In genomic region chr6:98631269-98631668, GRCm38 (mm10) we compare ENCODE assay signal across 26 mouse cellular contexts.
DNase-seq lines count a peak whose midpoint lies in the region; ATAC-seq and TF ChIP-seq lines count a peak whose summit lies in the region.
"Had no signal": no experiment of that assay in that cellular context is flagged by ENCODE, and none has a peak within 500 bp of the region (broad histone marks: within the 10 kb centered on the region; RNA-seq: fewer than 3 reads in every experiment).

No protein-coding gene starts in this region.

- no peak overlapping the region for H3K4me2 ChIP-seq in heart, embryonic 11.5 days
- H3K4me2 ChIP-seq: forebrain, embryonic 13.5 days; forebrain, embryonic 15.5 days had no signal

- no peak overlapping the region for H3K9ac ChIP-seq in heart, embryonic 11.5 days (ENCODE audit: low read depth, low read length)
- H3K9ac ChIP-seq: embryonic facial prominence, embryonic 13.5 days; embryonic facial prominence, embryonic 15.5 days; forebrain, embryonic 13.5 days; forebrain, embryonic 15.5 days; forebrain, postnatal 0 days had no signal

- no peaks in the 10 kb centered on the region for H3K36me3 ChIP-seq in heart, embryonic 11.5 days (ENCODE audit: control insufficient read depth, insufficient read depth, low read length)
- H3K36me3 ChIP-seq: embryonic facial prominence, embryonic 13.5 days; embryonic facial prominence, embryonic 15.5 days; forebrain, embryonic 15.5 days; G1E had no signal

- H3K27me3 ChIP-seq in heart, embryonic 11.5 days (ENCODE audit: control insufficient read depth, insufficient read depth, low read length), result no peaks in the 10 kb centered on the region
- H3K27me3 ChIP-seq: CH12.LX; embryonic facial prominence, embryonic 15.5 days; forebrain, embryonic 13.5 days; forebrain, embryonic 15.5 days; Patski had no signal

- H3K27ac ChIP-seq in heart, embryonic 11.5 days (ENCODE audit: low read depth, low read length), result no peak overlapping the region
- peak overlapping the region; percentile 83 for H3K27ac ChIP-seq in left cerebral cortex, adult 2 months
- H3K27ac ChIP-seq: embryonic facial prominence, embryonic 13.5 days; embryonic facial prominence, embryonic 15.5 days; forebrain, embryonic 13.5 days; forebrain, embryonic 15.5 days had no signal

- no peak overlapping the region for H3K4me3 ChIP-seq in heart, embryonic 11.5 days (ENCODE audit: low read depth, low read length)
- no peak overlapping the region for H3K4me3 ChIP-seq in left cerebral cortex, adult 2 months
- H3K4me3 ChIP-seq: embryonic facial prominence, embryonic 13.5 days; embryonic facial prominence, embryonic 15.5 days; erythroblast, embryonic 14.5 days; forebrain, embryonic 13.5 days; forebrain, embryonic 15.5 days had no signal

- WGBS in heart, embryonic 11.5 days (ENCODE audit: insufficient replicate concordance), result 61% methylated on average over 8 of the region's 8 CpGs

- 0 out of 2 replicates have a peak, but pooled peaks cover 6% of the 10 kb centered on the region for H3K4me1 ChIP-seq in heart, embryonic 11.5 days (ENCODE audit: control insufficient read depth, insufficient read depth, low read length)
- H3K4me1 ChIP-seq: forebrain, embryonic 13.5 days had no signal

- TF ChIP-seq CTCF in left cerebral cortex, adult 2 months (IDR thresholded peaks at IDR 0.05), result no peak

- no peak for ATAC-seq in CD4-positive, CD25-positive, alpha-beta regulatory T cell, adult 4 months
- no peak for ATAC-seq in heart, embryonic 11.5 days (replicated peaks; ENCODE audit: insufficient number of reproducible peaks, low FRiP score, low TSS enrichment)
- ATAC-seq: activated CD4-positive, CD25-positive, alpha-beta regulatory T cell, adult 4 months; forebrain, embryonic 13.5 days; forebrain, embryonic 15.5 days; forebrain, postnatal 0 days; Patski had no signal

- H3K9me3 ChIP-seq in heart, embryonic 11.5 days (replicated peaks; ENCODE audit: control insufficient read depth, low read length), result no peaks in the 10 kb centered on the region
- H3K9me3 ChIP-seq: embryonic facial prominence, embryonic 13.5 days; embryonic facial prominence, embryonic 15.5 days; forebrain, embryonic 13.5 days; forebrain, embryonic 15.5 days had no signal

- intact Hi-C loops in left cerebral cortex, adult 2 months (cut with DNase I), result loop anchor here (5.0 to 10.0 kb wide), 4 partner anchors 104 to 964 kb away; no protein-coding TSS in a partner anchor

- peak; percentile 23 for DNase-seq in CD4-positive, CD25-positive, alpha-beta regulatory T cell, adult 2 months (ENCODE audit: low read depth, low spot score)
- peak; percentile 58 for DNase-seq in heart, adult 11 months
- no peak for DNase-seq in left cerebral cortex, adult 2 months (ENCODE audit: extremely low spot score in 1 of 2, low spot score in 2 of 2)
- DNase-seq in left cerebral cortex, adult 9 months (ENCODE audit: low spot score in 2 of 2), result no peak
- DNase-seq in thymus, postnatal 4 days, result no peak
- DNase-seq: adrenal gland, adult 8-10 months; adrenal gland, postnatal 14 days; adrenal gland, postnatal 36 days; B cell, adult 2 months; cerebellum, adult 11-12 months; cerebellum, adult 2 months; cerebellum, adult 9-10 months; cerebellum, postnatal 10 days; cerebellum, postnatal 25 days; forebrain, postnatal 0 days had no signal

Comparison
In these comparisons a context has a peak if more than half of its experiments do, and no peak if none do; other contexts are left out.
1. DNase-seq: peak in CD4-positive, CD25-positive, alpha-beta regulatory T cell, adult 2 months (single experiment) and heart, adult 11 months (single experiment); none in left cerebral cortex, adult 2 months (0 of 2), left cerebral cortex, adult 9 months (0 of 2) and thymus, postnatal 4 days (single experiment).